Mouse (Mus musculus): ENCODE measurements around the gene Rab6a. TPM values are rescaled to one million over a fixed set of nuclear protein-coding genes. Genes with fewer than 3 reads are reported as not detected.

Rab6a gene
- total and polyA plus RNA-seq, 3 experiments: 18.8 to 97.7 (median 89.2) TPM

GRCm38 (mm10) chr7:100590845-100591521 is 16.2 kb upstream of the Rab6a start:
- Histone ChIP-seq H3K36me3 (replicated peaks) (no peaks in the 10 kb centered on the region), H3K4me1 (ENCODE audit: insufficient read depth, low read depth, low read length) (peaks cover 14% of the 10 kb centered on the region), H3K9me3 (replicated peaks) (no peaks in the 10 kb centered on the region), H3K27me3 (ENCODE audit: insufficient read depth, low read length) (no peaks in the 10 kb centered on the region), H3K4me3 (ENCODE audit: low read depth, low read length) (peak overlapping the region; percentile 75)
- ATAC-seq (ENCODE audit: extremely low read depth, insufficient number of reproducible peaks, low FRiP score, poor library complexity, severe bottlenecking) (peak; percentile 80), DNase-seq (ENCODE audit: low spot score) (peak; percentile 65)
- TF ChIP-seq GATA2 (IDR thresholded peaks at IDR 0.05; ENCODE audit: borderline replicate concordance, low read depth, low read length): no peak
- no peak for TF ChIP-seq GATA1 (IDR thresholded peaks at IDR 0.05; ENCODE audit: borderline replicate concordance, low read length)
- TF ChIP-seq CTCF (IDR thresholded peaks at IDR 0.05; ENCODE audit: low read depth, low read length): no peak
- no peak for TF ChIP-seq TAL1 (conservative IDR thresholded peaks at IDR 0.05; ENCODE audit: low read depth, low read length)
- no peak for TF ChIP-seq POLR2AphosphoS5 (IDR thresholded peaks at IDR 0.05; ENCODE audit: insufficient replicate concordance, low read depth, low read length)

GRCm38 (mm10) chr7:100591522-100591852 is 15.7 kb upstream of the Rab6a start:
- Histone ChIP-seq H3K4me3 (ENCODE audit: low read depth, low read length) (peak overlapping the region; percentile 75; the same call in 1 of the 2 replicates), H3K27me3 (ENCODE audit: insufficient read depth, low read length) (no peaks in the 10 kb centered on the region), H3K9me3 (replicated peaks) (no peaks in the 10 kb centered on the region), H3K4me1 (ENCODE audit: insufficient read depth, low read depth, low read length) (peaks cover 14% of the 10 kb centered on the region), H3K36me3 (replicated peaks) (no peaks in the 10 kb centered on the region)
- TF ChIP-seq TAL1 (conservative IDR thresholded peaks at IDR 0.05; ENCODE audit: low read depth, low read length) (no peak), POLR2AphosphoS5 (IDR thresholded peaks at IDR 0.05; ENCODE audit: insufficient replicate concordance, low read depth, low read length) (no peak), GATA2 (IDR thresholded peaks at IDR 0.05; ENCODE audit: borderline replicate concordance, low read depth, low read length) (no peak), GATA1 (IDR thresholded peaks at IDR 0.05; ENCODE audit: borderline replicate concordance, low read length) (no peak), CTCF (IDR thresholded peaks at IDR 0.05; ENCODE audit: low read depth, low read length) (no peak)
- ATAC-seq (ENCODE audit: extremely low read depth, insufficient number of reproducible peaks, low FRiP score, poor library complexity, severe bottlenecking): no peak
- no peak for DNase-seq (ENCODE audit: low spot score)

- Histone ChIP-seq H3K4me1 (ENCODE audit: insufficient read depth, low read depth, low read length) (peaks cover 12% of the 10 kb centered on the region), H3K36me3 (replicated peaks) (no peaks in the 10 kb centered on the region), H3K9me3 (replicated peaks) (no peaks in the 10 kb centered on the region), H3K4me3 (ENCODE audit: low read depth, low read length) (no peak overlapping the region), H3K27me3 (ENCODE audit: insufficient read depth, low read length) (no peaks in the 10 kb centered on the region)
- no peak for TF ChIP-seq POLR2AphosphoS5 (IDR thresholded peaks at IDR 0.05; ENCODE audit: insufficient replicate concordance, low read depth, low read length)
- TF ChIP-seq CTCF (IDR thresholded peaks at IDR 0.05; ENCODE audit: low read depth, low read length): no peak
- TF ChIP-seq TAL1 (conservative IDR thresholded peaks at IDR 0.05; ENCODE audit: low read depth, low read length): no peak
- ATAC-seq (ENCODE audit: extremely low read depth, insufficient number of reproducible peaks, low FRiP score, poor library complexity, severe bottlenecking): no peak
- DNase-seq (ENCODE audit: low spot score): no peak
Measured at GRCm38 (mm10) chr7:100593349-100593748, 13.9 kb upstream of the Rab6a start.

- no peaks in the 10 kb centered on the region for H3K9me3 ChIP-seq (replicated peaks)
Measured at GRCm38 (mm10) chr7:100600211-100600610, 7.0 kb upstream of the Rab6a start.

GRCm38 (mm10) chr7:100608130-100608741 is 1.0 kb downstream of the Rab6a start, which contains the start of gene Mrpl48:
TSS of gene Mrpl48 (minus strand) at chr7:100608301.
- no peak for TF ChIP-seq TAL1 (conservative IDR thresholded peaks at IDR 0.05; ENCODE audit: low read depth, low read length)
- TF ChIP-seq POLR2AphosphoS5 (IDR thresholded peaks at IDR 0.05; ENCODE audit: insufficient replicate concordance, low read depth, low read length): no peak
- no peak for TF ChIP-seq CTCF (IDR thresholded peaks at IDR 0.05; ENCODE audit: low read depth, low read length)
- TF ChIP-seq GATA2 (IDR thresholded peaks at IDR 0.05; ENCODE audit: borderline replicate concordance, low read depth, low read length): no peak
- TF ChIP-seq GATA1 (IDR thresholded peaks at IDR 0.05; ENCODE audit: borderline replicate concordance, low read length): no peak
- peaks cover 24% of the 10 kb centered on the region for H3K4me1 ChIP-seq (ENCODE audit: insufficient read depth, low read depth, low read length)
- no peaks in the 10 kb centered on the region for H3K9me3 ChIP-seq (replicated peaks)
- H3K36me3 ChIP-seq (replicated peaks): peaks cover 5% of the 10 kb centered on the region
- peak within 1 kb of the TSS; percentile 98 for H3K4me3 ChIP-seq (ENCODE audit: low read depth, low read length)
- DNase-seq (ENCODE audit: low spot score): peak; percentile 34
- H3K27me3 ChIP-seq (ENCODE audit: insufficient read depth, low read length): no peaks in the 10 kb centered on the region; the same call in 1 of the 2 replicates
- no peak for ATAC-seq (ENCODE audit: extremely low read depth, insufficient number of reproducible peaks, low FRiP score, poor library complexity, severe bottlenecking)

More at GRCm38 (mm10) chr7:100600211-100600610, 7.0 kb upstream of the Rab6a start:
- H3K27me3 ChIP-seq (ENCODE audit: insufficient read depth, low read length): no peaks in the 10 kb centered on the region; the same call in 1 of the 2 replicates
- ATAC-seq (ENCODE audit: extremely low read depth, insufficient number of reproducible peaks, low FRiP score, poor library complexity, severe bottlenecking) (no peak), DNase-seq (ENCODE audit: low spot score) (no peak)
- no peaks in the 10 kb centered on the region for H3K36me3 ChIP-seq (replicated peaks)
- TF ChIP-seq GATA1 (IDR thresholded peaks at IDR 0.05; ENCODE audit: borderline replicate concordance, low read length) (no peak), GATA2 (IDR thresholded peaks at IDR 0.05; ENCODE audit: borderline replicate concordance, low read depth, low read length) (no peak), POLR2AphosphoS5 (IDR thresholded peaks at IDR 0.05; ENCODE audit: insufficient replicate concordance, low read depth, low read length) (no peak), TAL1 (conservative IDR thresholded peaks at IDR 0.05; ENCODE audit: low read depth, low read length) (no peak), CTCF (IDR thresholded peaks at IDR 0.05; ENCODE audit: low read depth, low read length) (no peak)
- peaks cover 3% of the 10 kb centered on the region; the same call in 1 of the 2 replicates for H3K4me1 ChIP-seq (ENCODE audit: insufficient read depth, low read depth, low read length)
- no peak overlapping the region for H3K4me3 ChIP-seq (ENCODE audit: low read depth, low read length)

- TF ChIP-seq TAL1 (conservative IDR thresholded peaks at IDR 0.05; ENCODE audit: low read depth, low read length) (no peak), POLR2AphosphoS5 (IDR thresholded peaks at IDR 0.05; ENCODE audit: insufficient replicate concordance, low read depth, low read length) (no peak), GATA1 (IDR thresholded peaks at IDR 0.05; ENCODE audit: borderline replicate concordance, low read length) (no peak), CTCF (IDR thresholded peaks at IDR 0.05; ENCODE audit: low read depth, low read length) (no peak), GATA2 (IDR thresholded peaks at IDR 0.05; ENCODE audit: borderline replicate concordance, low read depth, low read length) (no peak)
- Histone ChIP-seq H3K36me3 (replicated peaks) (peaks cover 6% of the 10 kb centered on the region), H3K4me1 (ENCODE audit: insufficient read depth, low read depth, low read length) (peaks cover 25% of the 10 kb centered on the region), H3K4me3 (ENCODE audit: low read depth, low read length) (peak overlapping the region; percentile 98), H3K27me3 (ENCODE audit: insufficient read depth, low read length) (no peaks in the 10 kb centered on the region; the same call in 1 of the 2 replicates), H3K9me3 (replicated peaks) (no peaks in the 10 kb centered on the region)
- no peak for ATAC-seq (ENCODE audit: extremely low read depth, insufficient number of reproducible peaks, low FRiP score, poor library complexity, severe bottlenecking)
- DNase-seq (ENCODE audit: low spot score): no peak
Measured at GRCm38 (mm10) chr7:100608910-100609309, 1.7 kb downstream of the Rab6a start.

Measured in G1E (cell line).